Mouse (Mus musculus) spleen, adult 18-20 months (tissue): ENCODE measurements at regions not wholly inside any gene's neighbourhood (a gene's known extent, or its start where the extent isn't known, plus 50 kb on each side); places are given as distances from the start of the nearest gene placed in this dataset.

Experiments
- DNase-seq, 2 experiments: peaks; one replicate each; pipeline ENCODE4 v3.0.0; 2022; ENCODE audit warnings: mixed read lengths in 2 of 2

GRCm38 (mm10) chr8:115549112-115549511, 158.5 kb downstream of the Maf start:
- DNase-seq = no peak

- DNase-seq = no peak
Observed at GRCm38 (mm10) chr8:115544067-115544466, 163.5 kb downstream of the Maf start.

GRCm38 (mm10) chr8:115542935-115543334, 164.7 kb downstream of the Maf start:
- no peak for DNase-seq

GRCm38 (mm10) chr8:115539600-115539999, 168.0 kb downstream of the Maf start:
- no peak for DNase-seq

- no peak for DNase-seq
Observed at GRCm38 (mm10) chr8:115538236-115538635, 169.4 kb downstream of the Maf start.

- DNase-seq = no peak
Observed at GRCm38 (mm10) chr8:115537761-115538160, 169.8 kb downstream of the Maf start.

- DNase-seq = no peak
Observed at GRCm38 (mm10) chr8:115536554-115537346, 170.8 kb downstream of the Maf start.

GRCm38 (mm10) chr8:115536001-115536400, 171.6 kb downstream of the Maf start:
- no peak for DNase-seq

- no peak for DNase-seq
Observed at GRCm38 (mm10) chr8:115534030-115534429, 173.6 kb downstream of the Maf start.

- DNase-seq = no peak
Observed at GRCm38 (mm10) chr8:115531343-115531742, 176.3 kb downstream of the Maf start.

GRCm38 (mm10) chr8:115529568-115530342, 177.8 kb downstream of the Maf start:
- DNase-seq = no peak

GRCm38 (mm10) chr8:115528879-115529278, 178.7 kb downstream of the Maf start:
- DNase-seq = no peak

- DNase-seq = no peak
Observed at GRCm38 (mm10) chr8:115525149-115525548, 182.4 kb downstream of the Maf start.

GRCm38 (mm10) chr8:115524713-115525112, 182.9 kb downstream of the Maf start:
- no peak for DNase-seq

GRCm38 (mm10) chr8:115522527-115522926, 185.1 kb downstream of the Maf start:
- DNase-seq = no peak

- no peak for DNase-seq
Observed at GRCm38 (mm10) chr8:115515647-115516046, 191.9 kb downstream of the Maf start.

- DNase-seq = no peak
Observed at GRCm38 (mm10) chr8:115514485-115514884, 193.1 kb downstream of the Maf start.

GRCm38 (mm10) chr8:115507180-115507579, 200.4 kb downstream of the Maf start:
- DNase-seq = no peak

GRCm38 (mm10) chr8:115506741-115507140, 200.9 kb downstream of the Maf start:
- no peak for DNase-seq

GRCm38 (mm10) chr8:115496016-115496415, 211.6 kb downstream of the Maf start:
- no peak for DNase-seq

GRCm38 (mm10) chr8:115494353-115494752, 213.2 kb downstream of the Maf start:
- DNase-seq = no peak

GRCm38 (mm10) chr8:115486904-115487303, 220.7 kb downstream of the Maf start:
- DNase-seq = no peak

GRCm38 (mm10) chr8:115481136-115481535, 226.5 kb downstream of the Maf start:
- no peak for DNase-seq

- DNase-seq = no peak
Observed at GRCm38 (mm10) chr8:115478406-115479060, 229.1 kb downstream of the Maf start.
